Mouse (Mus musculus): ENCODE data around the gene Arhgap27.

DNA sequence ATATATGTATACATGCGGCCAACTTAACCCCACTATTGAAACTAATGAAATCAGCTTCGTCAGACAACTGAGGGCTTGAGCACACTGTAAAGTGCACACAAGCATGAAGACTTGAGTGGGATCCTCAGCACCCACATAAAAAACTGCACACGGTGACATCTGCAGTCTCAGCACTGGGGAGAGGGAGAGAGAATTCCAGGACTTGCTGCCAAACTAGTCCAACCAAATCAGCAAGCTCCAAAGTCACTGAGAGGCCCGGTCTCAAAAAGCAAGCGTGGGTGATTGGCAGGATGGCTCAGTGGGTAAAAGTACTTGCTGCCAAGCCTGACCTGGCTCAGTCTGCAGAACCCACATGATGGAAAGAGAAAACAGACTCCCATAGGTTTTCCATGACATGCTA, 39.2 kb upstream of the Arhgap27 start:
- no peak for TF ChIP-seq CTCF (IDR thresholded peaks at IDR 0.05; ENCODE audit: borderline replicate concordance, insufficient read depth, low read depth, low read length)
- no peak for TF ChIP-seq POLR2A (IDR thresholded peaks at IDR 0.05; ENCODE audit: borderline replicate concordance, insufficient read depth, low read length)

All from cerebellum, adult 2 months (tissue).